ENCODE assay signal across 13 mouse cellular contexts in genomic region chr13:105411535-105412326, GRCm38 (mm10). TPM values are rescaled to one million over a fixed set of nuclear protein-coding genes. Genes with fewer than 3 reads are reported as not detected.
DNase-seq lines count a peak whose midpoint lies in the region; ATAC-seq and TF ChIP-seq lines count a peak whose summit lies in the region.
"Had no signal": no experiment of that assay in that cellular context is flagged by ENCODE, and none has a peak within 500 bp of the region (broad histone marks: within the 10 kb centered on the region; RNA-seq: fewer than 3 reads in every experiment).

No protein-coding gene starts in this region.

- H3K9me3 ChIP-seq in forebrain, embryonic 13.5 days (replicated peaks), result no peaks in the 10 kb centered on the region
- no peaks in the 10 kb centered on the region for H3K9me3 ChIP-seq in forebrain, embryonic 10.5 days
- H3K9me3 ChIP-seq: limb, embryonic 12.5 days had no signal

- H3K36me3 ChIP-seq in forebrain, embryonic 13.5 days (ENCODE audit: poor library complexity, severe bottlenecking), result no peaks in the 10 kb centered on the region
- no peaks in the 10 kb centered on the region for H3K36me3 ChIP-seq in forebrain, embryonic 10.5 days (replicated peaks)
- H3K36me3 ChIP-seq: limb, embryonic 12.5 days had no signal

- no peak overlapping the region for H3K27ac ChIP-seq in forebrain, embryonic 13.5 days
- no peak overlapping the region for H3K27ac ChIP-seq in forebrain, embryonic 10.5 days
- H3K27ac ChIP-seq: limb, embryonic 12.5 days had no signal

- ATAC-seq in forebrain, embryonic 13.5 days, result peak; percentile 93

- no peak overlapping the region for H3K4me2 ChIP-seq in forebrain, embryonic 13.5 days
- H3K4me2 ChIP-seq: limb, embryonic 12.5 days had no signal

- no peak for DNase-seq in forebrain, embryonic 10.5 days (ENCODE audit: extremely low spot score, low spot score)
- DNase-seq in brain, embryonic 14.5 days (ENCODE audit: low read depth), result peak; percentile 93
- peak; percentile 34 for DNase-seq in layer of hippocampus, adult 11-12 months (ENCODE audit: low spot score)
- peak; percentile 26 to 67 for DNase-seq in left cerebral cortex, postnatal 25 days (ENCODE audit: low spot score in 2 of 2)
- DNase-seq in spleen, postnatal 4 days (ENCODE audit: low spot score in 2 of 2), result no peak
- no peak for DNase-seq in thymus, postnatal 25 days
- DNase-seq in adrenal gland, postnatal 10 days, result no peak
- DNase-seq: gastrocnemius, postnatal 10 days; lung, postnatal 14 days had no signal

- H3K27me3 ChIP-seq in forebrain, embryonic 13.5 days, result no peaks in the 10 kb centered on the region
- H3K27me3 ChIP-seq in forebrain, embryonic 10.5 days (ENCODE audit: poor library complexity, severe bottlenecking), result no peaks in the 10 kb centered on the region
- H3K27me3 ChIP-seq: limb, embryonic 12.5 days had no signal

- H3K4me1 ChIP-seq in forebrain, embryonic 13.5 days, result no peaks in the 10 kb centered on the region
- H3K4me1 ChIP-seq in forebrain, embryonic 10.5 days, result no peaks in the 10 kb centered on the region
- H3K4me1 ChIP-seq: limb, embryonic 12.5 days had no signal

- H3K9ac ChIP-seq in forebrain, embryonic 13.5 days, result no peak overlapping the region
- H3K9ac ChIP-seq: limb, embryonic 12.5 days had no signal

- WGBS in forebrain, embryonic 13.5 days, result 65% methylated on average over 10 of the region's 10 CpGs
- WGBS in forebrain, embryonic 10.5 days, result 81% methylated on average over 10 of the region's 10 CpGs

- no peak for TF ChIP-seq POLR2A in brain, embryonic 14.5 days (IDR thresholded peaks at IDR 0.05; ENCODE audit: borderline replicate concordance, extremely low read depth, insufficient read depth, insufficient read length, poor library complexity, severe bottlenecking)

- H3K4me3 ChIP-seq in forebrain, embryonic 13.5 days, result no peak overlapping the region
- no peak overlapping the region for H3K4me3 ChIP-seq in forebrain, embryonic 10.5 days
- H3K4me3 ChIP-seq: limb, embryonic 12.5 days had no signal

- intact Hi-C loops in left cerebral cortex, postnatal 25 days (cut with DNase I), result no loop called here

- no peak for TF ChIP-seq CTCF in brain, embryonic 14.5 days (IDR thresholded peaks at IDR 0.05; ENCODE audit: borderline replicate concordance, extremely low read depth, insufficient read depth, insufficient read length)

RNA-seq across cellular contexts. Expression of gene Htr1a, which starts 31.7 kb away (rescaled TPM):
- polyA plus RNA-seq in forebrain, embryonic 13.5 days (2015; fragmentation: Nextera tagmentation; extraction: Ambion mirVana), result 0.28 and 0.35 TPM in 2 replicates
- polyA plus RNA-seq in forebrain, embryonic 10.5 days (2016; fragmentation: Nextera tagmentation; extraction: Ambion mirVana), result not detected in 2 replicates
- polyA plus RNA-seq in brain, embryonic 14.5 days (2012; rRNA removed), result 1.3 and 2.3 TPM in 2 replicates
- total RNA-seq in left cerebral cortex, postnatal 25 days (2021), result 10 to 100 TPM; 13.3 to 14.6 TPM
- not detected for total RNA-seq in adrenal gland, postnatal 10 days (2021)
- total RNA-seq: gastrocnemius, postnatal 10 days; hematopoietic stem cell, adult 5-6 weeks had no signal
- polyA plus RNA-seq: C2C12; limb, embryonic 12.5 days had no signal

Comparison
In these comparisons a context has a peak if more than half of its experiments do, and no peak if none do; other contexts are left out.
1. DNase-seq: peak in brain, embryonic 14.5 days (single experiment), layer of hippocampus, adult 11-12 months (single experiment) and left cerebral cortex, postnatal 25 days (2 of 2); none in forebrain, embryonic 10.5 days (single experiment), spleen, postnatal 4 days (0 of 2), thymus, postnatal 25 days (single experiment) and adrenal gland, postnatal 10 days (single experiment).